Mouse (Mus musculus): ENCODE results near the gene Slc26a5. TPM values are rescaled to one million over a fixed set of nuclear protein-coding genes. Genes with fewer than 3 reads are reported as not detected.

Gene Slc26a5
- polyA plus RNA-seq, 1 experiment from 2014 or later = 0.05 TPM

DNA sequence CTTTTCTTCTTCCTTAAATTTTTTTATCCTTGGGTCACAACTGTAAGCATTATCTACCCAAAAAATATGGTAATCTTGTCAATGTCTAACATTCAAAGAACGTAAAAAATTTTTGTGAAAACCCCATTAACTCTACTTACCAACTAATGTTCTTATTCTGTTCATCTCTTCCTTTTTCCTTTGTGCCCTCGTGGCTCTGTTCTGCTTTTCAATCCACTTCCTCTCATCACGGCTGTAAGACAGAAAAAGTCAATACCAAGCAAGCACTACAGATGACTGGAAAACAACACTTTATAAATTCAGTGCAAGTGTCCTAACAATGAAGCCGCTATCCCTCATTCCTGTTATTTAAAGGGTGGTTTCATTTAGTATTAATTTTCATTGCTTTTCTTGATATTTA, 96.9 kb downstream of the Slc26a5 start:
- 92% methylated on average over 4 of the region's 4 CpGs for WGBS
- Histone ChIP-seq H3K36me3 (ENCODE audit: poor library complexity, severe bottlenecking) (peaks cover 70% of the 10 kb centered on the region), H3K27ac (no peak overlapping the region), H3K4me3 (no peak overlapping the region), H3K4me1 (no peaks in the 10 kb centered on the region), H3K9ac (no peak overlapping the region), H3K27me3 (no peaks in the 10 kb centered on the region), H3K4me2 (no peak overlapping the region), H3K9me3 (replicated peaks) (no peaks in the 10 kb centered on the region)
- ATAC-seq = no peak

Other genes with a start within 250 kb of the Slc26a5 start
- gene Fbxl13, start 220.0 kb downstream of the Slc26a5 start, polyA plus RNA-seq (2015; fragmentation: Nextera tagmentation; extraction: Ambion mirVana) = 0.09 and 0.29 TPM in 2 replicates
- gene Armc10, start 219.8 kb downstream of the Slc26a5 start, polyA plus RNA-seq (2015; fragmentation: Nextera tagmentation; extraction: Ambion mirVana) = 82.1 and 84.1 TPM in 2 replicates
- 7.1 and 7.3 TPM in 2 replicates for gene Napepld, start 164.2 kb downstream of the Slc26a5 start, polyA plus RNA-seq (2015; fragmentation: Nextera tagmentation; extraction: Ambion mirVana)
- gene Pmpcb, start 128.5 kb downstream of the Slc26a5 start, polyA plus RNA-seq (2015; fragmentation: Nextera tagmentation; extraction: Ambion mirVana) = 96.4 and 99.8 TPM in 2 replicates
- gene Dnajc2, start 80.4 kb downstream of the Slc26a5 start, polyA plus RNA-seq (2015; fragmentation: Nextera tagmentation; extraction: Ambion mirVana) = 83.5 and 86.9 TPM in 2 replicates
- gene Psmc2, start 80.3 kb downstream of the Slc26a5 start, polyA plus RNA-seq (2015; fragmentation: Nextera tagmentation; extraction: Ambion mirVana) = 214 and 219 TPM in 2 replicates